Mouse (Mus musculus) embryo, embryonic 9.5 days (tissue): ENCODE measurements around the gene Auts2.
A peak's percentile ranks its signal among the peaks of the same experiment; 100 is the strongest.

Experiments
- DNase-seq: peaks from one replicate; pipeline ENCODE4 v3.0.0-alpha.2; 2017; ENCODE audit errors: extremely low spot score

The Auts2 gene

GRCm38 (mm10) chr5:131616113-131616876, 926.8 kb downstream of the Auts2 start:
- DNase-seq = peak; percentile 68

GRCm38 (mm10) chr5:131614238-131614637, 928.9 kb downstream of the Auts2 start:
- DNase-seq = no peak

- no peak for DNase-seq
Observed at GRCm38 (mm10) chr5:131613301-131613700, 929.8 kb downstream of the Auts2 start.

GRCm38 (mm10) chr5:131610702-131611101, 932.4 kb downstream of the Auts2 start:
- DNase-seq = no peak

- DNase-seq = no peak
Observed at GRCm38 (mm10) chr5:131606786-131607185, 936.4 kb downstream of the Auts2 start.

- DNase-seq = peak; percentile 33
Observed at GRCm38 (mm10) chr5:131601934-131602692, 941.0 kb downstream of the Auts2 start.

- DNase-seq = peak; percentile 39
Observed at GRCm38 (mm10) chr5:131600325-131601125, 942.6 kb downstream of the Auts2 start.

GRCm38 (mm10) chr5:131597503-131597902, 945.6 kb downstream of the Auts2 start:
- DNase-seq = peak; percentile 17

- DNase-seq = peak; percentile 71
Observed at GRCm38 (mm10) chr5:131596591-131596990, 946.6 kb downstream of the Auts2 start.

GRCm38 (mm10) chr5:131595730-131596129, 947.4 kb downstream of the Auts2 start:
- no peak for DNase-seq

- DNase-seq = no peak
Observed at GRCm38 (mm10) chr5:131594597-131594996, 948.5 kb downstream of the Auts2 start.

- no peak for DNase-seq
Observed at GRCm38 (mm10) chr5:131593261-131593660, 949.9 kb downstream of the Auts2 start.

GRCm38 (mm10) chr5:131589948-131590467, 953.1 kb downstream of the Auts2 start:
- DNase-seq = no peak

- no peak for DNase-seq
Observed at GRCm38 (mm10) chr5:131586332-131586700, 956.8 kb downstream of the Auts2 start.

- DNase-seq = peak; percentile 59
Observed at GRCm38 (mm10) chr5:131585684-131586331, 957.3 kb downstream of the Auts2 start.

GRCm38 (mm10) chr5:131584260-131585135, 958.6 kb downstream of the Auts2 start:
- DNase-seq = peak; percentile 71

- no peak for DNase-seq
Observed at GRCm38 (mm10) chr5:131581110-131582050, 961.8 kb downstream of the Auts2 start.

GRCm38 (mm10) chr5:131578737-131579136, 964.4 kb downstream of the Auts2 start:
- DNase-seq = no peak

- no peak for DNase-seq
Observed at GRCm38 (mm10) chr5:131575733-131576265, 967.3 kb downstream of the Auts2 start.
